Mouse (Mus musculus) lung, adult 2 months (tissue): ENCODE measurements around the gene Gm17509.

Source experiments
- CTCF ChIP-seq: fragments of 200-500 bp; IDR thresholded peaks from 2 replicates; pipeline ENCODE4 v1.5.1; 2011; ENCODE audit warnings: mild to moderate bottlenecking, low read length, control low read depth; ENCODE audit not compliant: insufficient read depth
- POLR2A ChIP-seq: fragments of 200-500 bp; IDR thresholded peaks from 2 replicates; pipeline ENCODE4 v1.6.1; 2011; ENCODE audit warnings: low read depth, mild to moderate bottlenecking, control low read depth, low read length, borderline replicate concordance; ENCODE audit errors: extremely low read depth

DNA sequence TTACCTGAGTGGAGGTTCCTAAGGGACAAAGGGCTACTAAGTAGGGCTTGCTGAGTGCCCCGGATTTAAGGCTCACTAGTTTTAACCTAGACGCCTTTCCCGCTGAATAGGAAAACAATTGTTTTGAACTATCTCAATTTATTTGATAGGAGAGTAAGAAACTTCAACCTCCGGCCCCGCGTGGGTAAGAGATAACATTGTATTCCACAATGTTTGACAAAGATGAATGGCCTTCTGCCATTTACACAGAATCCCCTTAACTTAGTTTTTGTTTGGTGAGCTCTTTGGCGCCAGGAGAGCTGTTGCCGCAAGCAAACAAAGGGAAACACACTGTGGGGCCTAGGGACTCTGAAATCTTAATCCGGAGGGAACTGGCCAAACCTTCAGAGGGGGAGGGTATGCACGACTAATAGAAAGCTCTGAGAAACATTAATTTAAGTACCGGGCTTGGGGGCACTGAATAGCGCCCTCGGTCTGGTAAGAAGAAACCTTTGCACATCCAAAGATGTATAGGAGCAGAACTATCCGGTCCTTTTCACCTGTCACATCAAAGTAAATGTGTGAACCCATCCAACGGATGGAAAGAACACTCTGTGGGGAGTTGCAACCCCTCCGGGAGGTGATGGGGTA, 889 bp downstream of the Gm17509 start:
- no peak for TF ChIP-seq POLR2A
- TF ChIP-seq CTCF, result no peak
